Mouse (Mus musculus) G1E (cell line): ENCODE results near the gene Fadd.

ENCODE experiments used
- CTCF ChIP-seq: IDR thresholded peaks from 2 replicates; pipeline ENCODE4 v1.5.1; 2012; ENCODE audit warnings: low read depth, low read length, inconsistent platforms, mixed read lengths
- GATA1 ChIP-seq: IDR thresholded peaks from 2 replicates; pipeline ENCODE4 v1.6.1; 2012; ENCODE audit warnings: borderline replicate concordance, low read length, inconsistent platforms, mixed read lengths
- POLR2AphosphoS5 ChIP-seq: IDR thresholded peaks from 2 replicates; pipeline ENCODE4 v1.6.1; 2012; ENCODE audit warnings: low read depth, low read length, inconsistent platforms; ENCODE audit not compliant: insufficient replicate concordance
- TAL1 ChIP-seq: conservative IDR thresholded peaks from 2 replicates; pipeline ENCODE4 v1.6.1; 2012; ENCODE audit warnings: low read depth, low read length, inconsistent platforms, mixed read lengths

DNA sequence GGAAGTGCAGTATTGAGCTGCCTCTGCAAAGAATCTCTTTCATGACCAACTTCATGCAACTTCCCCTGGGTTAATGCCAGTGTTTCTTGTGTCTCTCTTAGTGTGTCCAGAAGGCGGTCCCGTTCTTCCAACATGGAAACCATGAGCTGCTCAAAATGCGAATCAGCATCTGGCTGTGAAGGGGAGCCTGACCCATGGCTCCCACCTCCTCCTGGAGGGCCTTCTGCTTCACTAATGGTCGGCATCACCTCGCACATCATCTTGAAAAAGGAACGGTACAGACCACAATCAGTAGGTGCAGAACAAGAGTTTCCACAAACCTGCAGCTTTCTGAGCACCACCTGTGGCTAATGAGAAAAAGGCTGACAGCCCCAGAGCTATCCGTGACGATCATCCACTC, 30.0 kb downstream of the Fadd start:
- TF ChIP-seq CTCF (no peak), POLR2AphosphoS5 (no peak), GATA1 (no peak), TAL1 (no peak)
